Mouse (Mus musculus) lung, postnatal 0 days (tissue): ENCODE data around the gene Specc1. TPM values are rescaled to one million over a fixed set of nuclear protein-coding genes. Genes with fewer than 3 reads are reported as not detected.

ENCODE experiments used
- ATAC-seq: fragments of 200-750 bp; cut with Nextera tagmentation; 2 replicates; pipeline ENCODE4 v1.8.0; 2017; ENCODE audit warnings: moderate library complexity
- DNase-seq: peaks from one replicate; pipeline ENCODE4 v3.0.0-alpha.2; 2016; ENCODE audit warnings: low spot score
- H3K27ac ChIP-seq: fragments of 300-500 bp; sonication (generic); 2 replicates; pipeline ENCODE4 v1.5.1; 2014; ENCODE audit warnings: antibody characterized with exemption, mild to moderate bottlenecking, low read length, mixed read lengths
- H3K27me3 ChIP-seq: fragments of 300-500 bp; sonication (generic); replicated peaks from 2 replicates; pipeline ENCODE4 v1.6.1; 2014; ENCODE audit warnings: low read length, mixed read lengths; ENCODE audit not compliant: insufficient read depth
- H3K36me3 ChIP-seq: fragments of 300-500 bp; sonication (generic); 2 replicates; pipeline ENCODE4 v1.6.1; 2014; ENCODE audit warnings: low read length, mixed read lengths; ENCODE audit not compliant: insufficient read depth
- H3K4me1 ChIP-seq: fragments of 300-500 bp; sonication (generic); 2 replicates; pipeline ENCODE4 v1.6.1; 2014; ENCODE audit warnings: antibody characterized with exemption, low read depth, low read length, mixed read lengths; ENCODE audit not compliant: insufficient read depth
- H3K4me2 ChIP-seq: fragments of 300-500 bp; sonication (generic); replicated peaks from 2 replicates; pipeline ENCODE4 v1.6.1; 2014; ENCODE audit warnings: low read depth, mild to moderate bottlenecking, low read length, moderate library complexity, mixed read lengths
- H3K4me3 ChIP-seq: fragments of 300-500 bp; sonication (generic); 2 replicates; pipeline ENCODE4 v1.5.1; 2014; ENCODE audit warnings: low read depth, low read length
- H3K9ac ChIP-seq: fragments of 300-500 bp; sonication (generic); replicated peaks from 2 replicates; pipeline ENCODE4 v1.6.1; 2014; ENCODE audit warnings: low read depth, mild to moderate bottlenecking
- H3K9me3 ChIP-seq: fragments of 300-500 bp; sonication (generic); 2 replicates; pipeline ENCODE4 v1.6.1; 2016; ENCODE audit warnings: low read length, mixed read lengths
- CTCF ChIP-seq: IDR thresholded peaks from 2 replicates; pipeline ENCODE4 v1.5.1; 2016; ENCODE audit warnings: antibody characterized with exemption, mild to moderate bottlenecking
- EP300 ChIP-seq: IDR thresholded peaks from 2 replicates; pipeline ENCODE4 v1.6.1; 2016; ENCODE audit warnings: antibody characterized with exemption, mild to moderate bottlenecking, control low read depth
- WGBS: fragments of 180-500 bp; shearing (Covaris S2); extraction: QIAGEN DNeasy Blood & Tissue Kit; methylation state at CpG from one replicate; pipeline ENCODE4 v1.1.7; 2014; 5-methylcytosine and 5-hydroxymethylcytosine counted together
- polyA plus RNA-seq: library from polyadenylated mRNA; unstranded; fragments of >200 nt; fragmentation: Nextera tagmentation; extraction: Ambion mirVana; gene quantifications from 2 replicates; pipeline ENCODE4 v1.2.1, GENCODE M21; 2015

Gene Specc1
- polyA plus RNA-seq, 1 experiment from 2014 or later = 14.7 TPM

- Histone ChIP-seq H3K9me3 (no peaks in the 10 kb centered on the region), H3K9ac (no peak overlapping the region), H3K36me3 (no peaks in the 10 kb centered on the region), H3K4me1 (no peaks in the 10 kb centered on the region), H3K4me2 (no peak overlapping the region), H3K27me3 (no peaks in the 10 kb centered on the region), H3K27ac (no peak overlapping the region), H3K4me3 (no peak overlapping the region)
- WGBS = 79% methylated on average over 8 of the region's 8 CpGs
- TF ChIP-seq CTCF = no peak
- no peak for TF ChIP-seq EP300
- DNase-seq (no peak), ATAC-seq (no peak)
These were observed 122.7 kb downstream of the Specc1 start for GRCm38 (mm10) chr11:62079100-62079857.

- Histone ChIP-seq H3K27me3 (no peaks in the 10 kb centered on the region), H3K27ac (no peak overlapping the region), H3K4me2 (no peak overlapping the region), H3K4me1 (no peaks in the 10 kb centered on the region), H3K36me3 (no peaks in the 10 kb centered on the region), H3K9ac (no peak overlapping the region), H3K4me3 (no peak overlapping the region), H3K9me3 (no peaks in the 10 kb centered on the region)
- DNase-seq (no peak), ATAC-seq (no peak)
- no peak for TF ChIP-seq EP300
- TF ChIP-seq CTCF = no peak
- WGBS = 75% methylated on average over 2 of the region's 2 CpGs
These were observed 123.9 kb downstream of the Specc1 start for GRCm38 (mm10) chr11:62080476-62080875.

- no peak overlapping the region for H3K27ac ChIP-seq
- no peaks in the 10 kb centered on the region for H3K36me3 ChIP-seq
- no peaks in the 10 kb centered on the region; the same call in 1 of the 2 replicates for H3K4me1 ChIP-seq
- no peak overlapping the region for H3K4me2 ChIP-seq
- TF ChIP-seq EP300 = no peak
- no peak for TF ChIP-seq CTCF
- H3K27me3 ChIP-seq = no peaks in the 10 kb centered on the region
- 70% methylated on average over 2 of the region's 2 CpGs for WGBS
- DNase-seq (no peak), ATAC-seq (no peak)
- H3K9ac ChIP-seq = no peak overlapping the region
- H3K9me3 ChIP-seq = no peaks in the 10 kb centered on the region
- no peak overlapping the region for H3K4me3 ChIP-seq
These were observed 130.1 kb downstream of the Specc1 start for GRCm38 (mm10) chr11:62086648-62087047.

GRCm38 (mm10) chr11:62087051-62087450 is 130.5 kb downstream of the Specc1 start:
- Histone ChIP-seq H3K9me3 (no peaks in the 10 kb centered on the region), H3K27me3 (no peaks in the 10 kb centered on the region), H3K36me3 (no peaks in the 10 kb centered on the region), H3K9ac (no peak overlapping the region), H3K4me2 (no peak overlapping the region), H3K27ac (no peak overlapping the region), H3K4me1 (no peaks in the 10 kb centered on the region; the same call in 1 of the 2 replicates), H3K4me3 (no peak overlapping the region)
- no peak for ATAC-seq
- TF ChIP-seq EP300 (no peak), CTCF (no peak)
- no peak for DNase-seq
- 69% methylated on average over 1 of the region's 1 CpGs for WGBS

GRCm38 (mm10) chr11:62088651-62089050 is 132.1 kb downstream of the Specc1 start:
- TF ChIP-seq EP300 = no peak
- H3K36me3 ChIP-seq = no peaks in the 10 kb centered on the region
- H3K4me1 ChIP-seq = no peaks in the 10 kb centered on the region; the same call in 1 of the 2 replicates
- 62% methylated on average over 3 of the region's 3 CpGs for WGBS
- DNase-seq (no peak), ATAC-seq (no peak)
- no peak overlapping the region for H3K4me3 ChIP-seq
- H3K4me2 ChIP-seq = no peak overlapping the region
- H3K9ac ChIP-seq = no peak overlapping the region
- H3K9me3 ChIP-seq = no peaks in the 10 kb centered on the region
- H3K27me3 ChIP-seq = no peaks in the 10 kb centered on the region
- H3K27ac ChIP-seq = no peak overlapping the region

GRCm38 (mm10) chr11:62090321-62090720 is 133.8 kb downstream of the Specc1 start:
- Histone ChIP-seq H3K4me2 (no peak overlapping the region), H3K27ac (no peak overlapping the region), H3K9me3 (no peaks in the 10 kb centered on the region), H3K9ac (no peak overlapping the region), H3K27me3 (no peaks in the 10 kb centered on the region), H3K4me1 (no peaks in the 10 kb centered on the region; the same call in 1 of the 2 replicates), H3K4me3 (no peak overlapping the region), H3K36me3 (no peaks in the 10 kb centered on the region)
- TF ChIP-seq CTCF = no peak
- TF ChIP-seq EP300 = no peak
- ATAC-seq = no peak
- WGBS = 85% methylated on average over 6 of the region's 6 CpGs
- no peak for DNase-seq
